Mouse (Mus musculus) forebrain, embryonic 16.5 days (tissue): ENCODE results near the gene Il4i1. TPM values are rescaled to one million over a fixed set of nuclear protein-coding genes. Genes with fewer than 3 reads are reported as not detected.

Experiments used
- ATAC-seq: fragments of 200-750 bp; cut with Nextera tagmentation; 2 replicates; pipeline ENCODE4 v1.8.0; 2017; ENCODE audit warnings: mild to moderate bottlenecking, moderate library complexity
- H3K27ac ChIP-seq: fragments of 300-500 bp; sonication (generic); 2 replicates; pipeline ENCODE4 v1.5.1; 2014; ENCODE audit warnings: low read length, control low read depth
- H3K27me3 ChIP-seq: fragments of 300-500 bp; sonication (generic); replicated peaks from 2 replicates; pipeline ENCODE4 v1.6.1; 2014; ENCODE audit warnings: low read length; ENCODE audit not compliant: control insufficient read depth, insufficient read depth
- H3K36me3 ChIP-seq: fragments of 300-500 bp; sonication (generic); 2 replicates; pipeline ENCODE4 v1.6.1; 2014; ENCODE audit not compliant: control insufficient read depth, insufficient read depth
- H3K4me1 ChIP-seq: fragments of 300-500 bp; sonication (generic); replicated peaks from 2 replicates; pipeline ENCODE4 v1.6.1; 2014; ENCODE audit warnings: low read length; ENCODE audit not compliant: control insufficient read depth, insufficient read depth
- H3K4me2 ChIP-seq: fragments of 300-500 bp; sonication (generic); 2 replicates; pipeline ENCODE4 v1.6.1; 2014; ENCODE audit warnings: mild to moderate bottlenecking, low read length, control low read depth
- H3K4me3 ChIP-seq: fragments of 300-500 bp; sonication (generic); replicated peaks from 2 replicates; pipeline ENCODE4 v1.5.1; 2014; ENCODE audit warnings: mild to moderate bottlenecking, low read length, control low read depth
- H3K9ac ChIP-seq: fragments of 300-500 bp; sonication (generic); replicated peaks from 2 replicates; pipeline ENCODE4 v1.6.1; 2014; ENCODE audit warnings: low read depth, low read length, control low read depth
- H3K9me3 ChIP-seq: fragments of 300-500 bp; sonication (generic); 2 replicates; pipeline ENCODE4 v1.6.1; 2016; ENCODE audit warnings: low read length; ENCODE audit not compliant: control insufficient read depth
- WGBS: fragments of 180-500 bp; shearing (Covaris S2); extraction: QIAGEN DNeasy Blood & Tissue Kit; methylation state at CpG from one replicate; pipeline ENCODE4 v1.1.7; 2014; 5-methylcytosine and 5-hydroxymethylcytosine counted together
- polyA plus RNA-seq: library from polyadenylated mRNA; unstranded; fragments of >200 nt; fragmentation: Nextera tagmentation; extraction: Ambion mirVana; gene quantifications from 2 replicates; pipeline ENCODE4 v1.2.1, GENCODE M21; 2015

The Il4i1 gene
- polyA plus RNA-seq, 1 experiment from 2014 or later, result 0.44 TPM

DNA sequence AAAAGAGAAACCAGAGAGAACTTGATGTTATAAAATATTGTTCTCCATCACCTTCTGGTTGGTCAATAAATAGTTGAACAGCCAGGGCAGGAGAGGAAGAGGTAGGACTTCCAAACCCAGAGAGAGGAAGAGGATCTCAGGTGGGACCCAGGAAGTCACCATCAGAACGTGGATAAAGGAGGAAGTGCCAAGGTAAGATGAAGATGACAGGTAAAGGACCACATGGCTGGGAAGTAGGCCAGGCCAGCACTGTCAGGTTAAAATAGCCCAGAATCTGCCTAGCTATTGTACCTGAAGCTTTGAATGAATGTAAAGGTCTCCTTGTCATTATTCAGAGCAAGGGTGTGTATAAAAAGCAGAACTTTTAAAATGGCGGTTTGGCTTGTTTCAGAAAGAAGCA is 7.3 kb upstream of the Il4i1 start:
- WGBS, result 83% methylated on average over 2 of the region's 2 CpGs
- ATAC-seq, result no peak
- no peaks in the 10 kb centered on the region for H3K36me3 ChIP-seq
- H3K9me3 ChIP-seq, result no peaks in the 10 kb centered on the region
- no peaks in the 10 kb centered on the region; the same call in 1 of the 2 replicates for H3K27me3 ChIP-seq
- no peak overlapping the region for H3K9ac ChIP-seq
- H3K4me3 ChIP-seq, result no peak overlapping the region
- H3K4me1 ChIP-seq, result no peaks in the 10 kb centered on the region
- H3K27ac ChIP-seq, result no peak overlapping the region
- no peak overlapping the region for H3K4me2 ChIP-seq

DNA sequence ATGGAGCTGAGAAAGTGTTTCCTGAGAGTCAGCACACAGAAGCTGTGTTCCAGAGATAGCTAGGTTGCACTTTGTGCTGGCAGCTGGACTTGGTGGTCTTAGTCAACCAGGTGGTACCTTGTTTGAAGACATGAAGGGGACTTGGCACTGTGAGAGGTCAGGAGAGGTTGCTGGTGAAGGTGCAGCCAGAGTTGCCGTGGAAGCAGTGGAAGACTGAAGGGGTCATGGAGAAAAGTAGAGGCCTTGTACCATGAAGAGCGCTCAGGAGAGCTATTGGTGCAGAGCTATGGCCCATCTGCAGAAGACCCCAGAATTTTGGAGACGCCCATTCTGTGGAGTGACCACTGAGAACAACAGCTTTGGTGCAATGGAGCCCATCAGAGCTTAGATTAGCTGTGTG is 6.7 kb upstream of the Il4i1 start:
- Histone ChIP-seq H3K27me3 (no peaks in the 10 kb centered on the region; the same call in 1 of the 2 replicates), H3K9me3 (no peaks in the 10 kb centered on the region), H3K4me1 (no peaks in the 10 kb centered on the region), H3K27ac (no peak overlapping the region), H3K4me3 (no peak overlapping the region), H3K36me3 (no peaks in the 10 kb centered on the region), H3K4me2 (no peak overlapping the region), H3K9ac (no peak overlapping the region)
- WGBS, result 96% methylated on average over 3 of the region's 3 CpGs
- ATAC-seq, result no peak

DNA sequence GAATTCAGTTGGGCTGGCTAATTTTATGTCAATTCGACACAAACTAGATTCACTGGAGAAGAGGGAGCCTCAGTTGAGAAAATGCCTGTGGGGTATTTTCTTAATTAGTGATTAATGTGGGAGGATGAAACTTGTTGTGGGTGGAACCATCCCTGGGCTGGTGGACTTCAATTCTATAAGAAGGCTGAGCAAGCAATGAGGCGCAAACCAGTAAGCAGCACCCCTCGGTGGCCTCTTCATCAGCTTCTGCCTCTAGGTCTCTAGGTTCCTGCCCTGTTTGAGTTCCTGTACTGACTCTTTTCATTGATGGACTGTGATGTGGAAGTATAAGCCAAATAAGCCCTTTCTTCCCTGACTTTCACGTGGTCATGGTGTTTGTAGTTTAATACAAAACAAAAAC is 5.8 kb upstream of the Il4i1 start:
- Histone ChIP-seq H3K36me3 (no peaks in the 10 kb centered on the region), H3K9me3 (no peaks in the 10 kb centered on the region), H3K4me2 (no peak overlapping the region), H3K4me3 (no peak overlapping the region), H3K4me1 (peaks cover 6% of the 10 kb centered on the region), H3K27ac (no peak overlapping the region), H3K27me3 (no peaks in the 10 kb centered on the region), H3K9ac (no peak overlapping the region)
- ATAC-seq, result no peak
- WGBS, result 72% methylated on average over 4 of the region's 4 CpGs

DNA sequence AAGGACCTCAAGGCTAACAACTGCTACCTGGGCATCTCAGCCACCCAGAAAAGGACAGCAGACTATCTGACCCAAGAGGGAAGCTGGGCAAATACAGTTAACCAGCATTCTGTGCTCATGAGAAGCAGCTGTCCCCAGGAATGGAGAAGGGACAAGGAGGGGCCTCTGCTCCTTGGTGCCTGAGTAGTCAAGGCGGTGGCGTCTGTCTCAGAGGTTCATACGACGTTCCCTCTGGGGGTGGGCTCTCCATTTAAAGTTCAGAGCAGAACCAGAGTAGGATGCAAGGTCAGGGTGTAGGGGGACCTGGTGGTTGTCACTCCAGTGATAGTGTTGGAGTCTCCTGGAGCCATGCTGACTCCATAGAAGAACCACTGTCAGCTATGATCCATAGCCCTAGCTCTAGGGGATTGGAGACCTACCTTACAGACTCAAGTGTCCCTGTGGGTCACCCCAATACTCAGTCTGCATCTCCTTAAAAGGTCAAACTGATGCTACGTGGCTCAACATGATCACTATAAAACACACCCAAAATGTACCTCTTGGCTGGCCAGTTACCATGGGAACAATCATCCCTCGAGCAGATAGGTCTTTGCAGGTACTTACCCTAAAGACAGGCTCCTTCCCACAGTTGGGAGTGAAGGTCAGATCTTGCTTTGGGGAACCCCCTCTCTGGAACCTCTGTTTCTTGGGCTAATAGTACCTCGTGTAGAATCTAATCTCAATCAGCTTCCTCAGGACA is 5.2 kb upstream of the Il4i1 start:
- H3K4me2 ChIP-seq, result no peak overlapping the region
- H3K27me3 ChIP-seq, result no peaks in the 10 kb centered on the region
- peaks cover 7% of the 10 kb centered on the region for H3K4me1 ChIP-seq
- H3K27ac ChIP-seq, result no peak overlapping the region
- H3K9me3 ChIP-seq, result no peaks in the 10 kb centered on the region
- H3K9ac ChIP-seq, result no peak overlapping the region
- no peak overlapping the region for H3K4me3 ChIP-seq
- 91% methylated on average over 7 of the region's 7 CpGs for WGBS
- no peaks in the 10 kb centered on the region for H3K36me3 ChIP-seq
- no peak for ATAC-seq

DNA sequence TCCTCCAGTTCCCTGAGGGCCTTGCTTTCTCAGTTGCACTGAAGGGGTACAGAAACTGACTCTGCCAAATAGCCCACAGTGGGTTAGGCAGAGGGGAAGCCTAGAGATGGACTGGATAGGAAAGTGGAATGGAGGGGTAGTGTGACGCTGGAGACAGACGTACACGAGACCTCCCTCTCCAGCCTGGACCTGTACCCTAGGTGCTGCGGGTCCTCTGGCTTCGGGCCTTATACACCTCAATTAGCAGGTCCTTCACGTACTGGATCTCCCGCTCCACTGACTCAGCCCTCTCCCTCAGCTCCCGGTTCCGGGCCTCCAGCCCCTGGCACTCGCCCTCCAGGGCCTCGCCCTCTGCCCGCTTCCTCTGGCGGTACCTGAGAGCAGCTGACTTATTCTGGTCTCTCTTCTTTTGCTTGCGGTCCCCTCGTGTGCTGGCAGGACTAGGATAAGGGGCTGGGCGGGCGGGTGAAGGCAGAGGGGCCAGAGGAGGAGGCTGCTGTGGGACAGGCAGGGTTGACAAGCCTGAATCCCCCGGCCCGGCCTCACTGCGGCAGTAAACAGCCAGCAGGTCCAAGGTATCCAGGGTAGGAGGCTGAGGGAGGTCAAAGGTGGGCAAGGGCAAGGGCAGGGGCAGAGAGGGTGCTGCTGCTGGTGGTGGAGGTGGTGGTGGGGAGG is 3.4 kb upstream of the Il4i1 start:
- no peak overlapping the region for H3K9ac ChIP-seq
- WGBS, result 92% methylated on average over 20 of the region's 20 CpGs

DNA sequence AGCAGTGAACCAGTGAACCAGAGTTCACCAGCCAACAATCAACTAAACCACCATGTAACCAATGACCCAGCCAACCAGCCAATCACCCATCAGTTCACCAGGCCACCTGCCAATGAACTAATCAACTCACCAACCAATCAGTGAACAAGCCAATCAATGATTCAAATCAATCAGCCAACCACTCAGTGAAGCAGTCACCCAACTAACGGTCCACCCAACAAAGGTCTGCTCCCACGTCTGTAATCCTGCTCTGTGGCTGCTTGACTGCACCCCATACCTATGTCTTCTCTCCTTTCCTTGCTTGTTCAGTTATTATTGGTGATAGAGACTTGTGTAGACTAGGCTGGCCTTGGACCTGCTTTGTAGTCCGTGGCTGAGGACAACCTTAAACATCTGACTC is 2.2 kb upstream of the Il4i1 start:
- no peak overlapping the region for H3K4me3 ChIP-seq
- WGBS, result 87% methylated on average over 3 of the region's 3 CpGs
- H3K27ac ChIP-seq, result no peak overlapping the region
- no peak for ATAC-seq
- H3K27me3 ChIP-seq, result no peaks in the 10 kb centered on the region
- H3K4me1 ChIP-seq, result peaks cover 28% of the 10 kb centered on the region
- no peaks in the 10 kb centered on the region for H3K36me3 ChIP-seq
- H3K9ac ChIP-seq, result no peak overlapping the region
- H3K9me3 ChIP-seq, result no peaks in the 10 kb centered on the region
- no peak overlapping the region for H3K4me2 ChIP-seq

More for the DNA sequence above, 3.4 kb upstream of the Il4i1 start:
- Histone ChIP-seq H3K9me3 (no peaks in the 10 kb centered on the region), H3K4me3 (no peak overlapping the region), H3K27ac (no peak overlapping the region), H3K36me3 (no peaks in the 10 kb centered on the region), H3K27me3 (no peaks in the 10 kb centered on the region), H3K4me2 (no peak overlapping the region), H3K4me1 (peaks cover 16% of the 10 kb centered on the region)
- ATAC-seq, result no peak

- H3K27me3 ChIP-seq, result no peaks in the 10 kb centered on the region
- no peaks in the 10 kb centered on the region for H3K36me3 ChIP-seq
- 86% methylated on average over 4 of the region's 4 CpGs for WGBS
- no peak overlapping the region for H3K4me3 ChIP-seq
- ATAC-seq, result no peak
- peaks cover 33% of the 10 kb centered on the region for H3K4me1 ChIP-seq
- H3K27ac ChIP-seq, result no peak overlapping the region
- no peak overlapping the region for H3K4me2 ChIP-seq
- no peaks in the 10 kb centered on the region for H3K9me3 ChIP-seq
- H3K9ac ChIP-seq, result no peak overlapping the region
Measured at GRCm38 (mm10) chr7:44814423-44814822, 1.8 kb upstream of the Il4i1 start.

GRCm38 (mm10) chr7:44814952-44815553 is 1.1 kb upstream of the Il4i1 start:
- Histone ChIP-seq H3K4me1 (peaks cover 39% of the 10 kb centered on the region), H3K9me3 (no peaks in the 10 kb centered on the region), H3K27ac (peak overlapping the region; percentile 48), H3K4me2 (peak overlapping the region; percentile 51), H3K36me3 (no peaks in the 10 kb centered on the region), H3K9ac (peak overlapping the region; percentile 22), H3K4me3 (peak overlapping the region; percentile 88), H3K27me3 (no peaks in the 10 kb centered on the region)
- ATAC-seq, result no peak
- 21% methylated on average over 14 of the region's 14 CpGs for WGBS

DNA sequence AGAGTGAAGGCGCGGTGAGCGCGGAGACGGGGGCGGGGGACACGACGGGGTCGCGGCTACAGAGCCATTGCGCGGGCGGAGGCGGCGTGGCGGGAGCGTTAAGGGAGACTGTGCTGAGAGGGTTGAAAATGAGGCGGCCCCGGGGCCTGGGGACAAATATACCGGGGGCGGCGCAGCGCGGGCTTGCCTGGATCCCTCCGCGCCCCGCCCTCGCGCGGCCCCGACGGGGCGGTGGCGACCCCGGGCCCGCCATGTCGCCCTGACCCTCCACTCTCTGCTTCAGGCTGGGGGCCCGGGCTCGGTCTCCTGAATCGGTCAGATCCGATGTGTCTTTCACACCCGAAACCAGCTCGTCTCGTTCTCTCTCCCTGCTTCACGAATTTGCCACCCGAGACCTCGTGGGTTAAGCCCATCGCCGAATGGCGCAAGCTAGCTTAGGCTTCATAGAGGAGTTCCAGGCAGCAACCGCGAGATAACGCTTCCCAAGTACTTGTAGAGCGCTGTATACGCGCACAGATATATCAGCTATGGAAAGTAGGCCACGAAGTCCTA is 359 bp downstream of the Il4i1 start, which contains the start of gene Atf5:
TSS of gene Atf5 (minus strand) at position 189 of the 552 bp plus-strand sequence.
- peak; percentile 31 for ATAC-seq
- Histone ChIP-seq H3K27me3 (no peaks in the 10 kb centered on the region), H3K4me1 (peaks cover 42% of the 10 kb centered on the region), H3K36me3 (no peaks in the 10 kb centered on the region), H3K4me3 (peak within 1 kb of the TSS; percentile 88), H3K9me3 (no peaks in the 10 kb centered on the region), H3K9ac (peak within 1 kb of the TSS; percentile 91), H3K27ac (peak within 1 kb of the TSS; percentile 89), H3K4me2 (peak within 1 kb of the TSS; percentile 80)
- under 1% methylated on average over 51 of the region's 57 CpGs for WGBS
